Mouse (Mus musculus): Measurements from ENCODE around the gene Rfng.

DNA sequence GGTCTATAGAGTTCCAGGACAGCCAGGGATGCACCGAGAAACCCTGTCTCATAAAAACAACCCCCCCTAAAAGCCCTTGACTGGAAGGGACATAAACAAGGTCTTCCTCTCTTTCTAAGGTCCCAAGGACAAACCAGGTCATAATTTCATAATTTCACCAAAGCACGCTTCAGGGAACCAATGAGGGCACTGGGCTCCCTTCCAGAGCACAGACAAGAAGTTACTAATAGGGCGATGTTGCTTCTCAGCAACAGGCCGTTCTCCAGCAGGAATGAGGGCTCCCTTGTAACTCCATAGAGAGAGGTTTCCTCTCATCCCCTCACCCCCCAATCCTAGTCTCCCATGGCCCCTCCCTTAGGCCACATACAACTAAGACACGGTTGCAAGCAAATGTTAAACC lies 43.0 kb downstream of the Rfng start:
- TF ChIP-seq POLR2A (IDR thresholded peaks at IDR 0.05; ENCODE audit: low read depth, low read length) (no peak), CTCF (conservative IDR thresholded peaks at IDR 0.05; ENCODE audit: insufficient read depth, insufficient read length, low read depth, low read length) (no peak)
